In genomic region chr2:28596021-28596420, GRCm38 (mm10) we compare ENCODE assay signal across 38 mouse cellular contexts. TPM values are rescaled to one million over a fixed set of nuclear protein-coding genes. Genes with fewer than 3 reads are reported as not detected.
DNase-seq lines count a peak whose midpoint lies in the region; ATAC-seq and TF ChIP-seq lines count a peak whose summit lies in the region.
"Had no signal": no experiment of that assay in that cellular context is flagged by ENCODE, and none has a peak within 500 bp of the region (broad histone marks: within the 10 kb centered on the region; RNA-seq: fewer than 3 reads in every experiment).

No protein-coding gene starts in this region.

- no peak for TF ChIP-seq CTCF in liver, postnatal 0 days (IDR thresholded peaks at IDR 0.05; ENCODE audit: low read depth)
- no peak for TF ChIP-seq CTCF in lung, adult 2 months (IDR thresholded peaks at IDR 0.05; ENCODE audit: insufficient read depth, low read length)

- no peak overlapping the region for H3K4me3 ChIP-seq in liver, embryonic 12.5 days
- no peak overlapping the region for H3K4me3 ChIP-seq in liver, postnatal 0 days (ENCODE audit: low read depth, low read length)
- H3K4me3 ChIP-seq in lung, adult 2 months (replicated peaks; ENCODE audit: extremely low read depth, low read depth, low read length), result no peak overlapping the region
- H3K4me3 ChIP-seq in forebrain, embryonic 14.5 days (ENCODE audit: low read depth, low read length), result no peak overlapping the region
- H3K4me3 ChIP-seq: embryonic facial prominence, embryonic 12.5 days; forebrain, embryonic 13.5 days; heart, embryonic 13.5 days; kidney, embryonic 15.5 days; left cerebral cortex, adult 2 months; limb, embryonic 12.5 days; midbrain, embryonic 10.5 days; midbrain, embryonic 15.5 days; neural tube, embryonic 15.5 days had no signal

- H3K4me1 ChIP-seq in liver, embryonic 12.5 days, result peaks cover 87% of the 10 kb centered on the region
- H3K4me1 ChIP-seq in liver, postnatal 0 days (ENCODE audit: insufficient read depth), result peaks cover 47% of the 10 kb centered on the region
- 0 out of 2 replicates have a peak, but pooled peaks cover 2% of the 10 kb centered on the region for H3K4me1 ChIP-seq in lung, adult 2 months (ENCODE audit: control insufficient read depth, insufficient read depth, low read length)
- no peaks in the 10 kb centered on the region for H3K4me1 ChIP-seq in forebrain, embryonic 14.5 days (ENCODE audit: control insufficient read depth, insufficient read depth, low read length)
- H3K4me1 ChIP-seq: forebrain, embryonic 13.5 days; midbrain, embryonic 15.5 days; neural tube, embryonic 15.5 days had no signal

- H3K4me2 ChIP-seq in liver, embryonic 12.5 days, result 0 out of 2 replicates have a peak overlapping the region, but pooled peaks have one; percentile 16
- no peak overlapping the region for H3K4me2 ChIP-seq in liver, postnatal 0 days (ENCODE audit: low read depth, low read length)
- H3K4me2 ChIP-seq in forebrain, embryonic 14.5 days (ENCODE audit: low read length), result no peak overlapping the region
- H3K4me2 ChIP-seq: embryonic facial prominence, embryonic 12.5 days; forebrain, embryonic 13.5 days; heart, embryonic 13.5 days; hindbrain, embryonic 14.5 days; kidney, embryonic 15.5 days; limb, embryonic 12.5 days; midbrain, embryonic 15.5 days; neural tube, embryonic 15.5 days had no signal

- peaks cover 4% of the 10 kb centered on the region; the same call in 1 of the 2 replicates for H3K9me3 ChIP-seq in liver, embryonic 12.5 days (replicated peaks)
- H3K9me3 ChIP-seq in liver, postnatal 0 days (ENCODE audit: low read length), result no peaks in the 10 kb centered on the region
- 0 out of 2 replicates have a peak, but pooled peaks cover 2% of the 10 kb centered on the region for H3K9me3 ChIP-seq in forebrain, embryonic 14.5 days (replicated peaks; ENCODE audit: control insufficient read depth, low read length)
- H3K9me3 ChIP-seq: embryonic facial prominence, embryonic 12.5 days; forebrain, embryonic 13.5 days; kidney, embryonic 15.5 days; midbrain, embryonic 10.5 days; midbrain, embryonic 15.5 days; neural tube, embryonic 15.5 days had no signal

- H3K27me3 ChIP-seq in liver, embryonic 12.5 days (replicated peaks), result peaks cover 3% of the 10 kb centered on the region; the same call in 1 of the 2 replicates
- H3K27me3 ChIP-seq in liver, postnatal 0 days (ENCODE audit: insufficient read depth, low read length), result no peaks in the 10 kb centered on the region
- H3K27me3 ChIP-seq in forebrain, embryonic 14.5 days (replicated peaks; ENCODE audit: control insufficient read depth, insufficient read depth, low read length), result no peaks in the 10 kb centered on the region

- peak; percentile 62 for DNase-seq in 416B (ENCODE audit: low read depth)
- peak; percentile 24 for DNase-seq in liver, postnatal 0 days
- DNase-seq in thymus, postnatal 4 days, result no peak
- no peak for DNase-seq in lung, adult 2 months
- DNase-seq in forebrain, embryonic 14.5 days (ENCODE audit: low spot score), result no peak
- DNase-seq in cerebellum, adult 9-11 months, result no peak
- DNase-seq: adrenal gland, adult 2 months; adrenal gland, postnatal 36 days; cerebellum, adult 8-10 months; embryo, embryonic 11 days; gastrocnemius, postnatal 10 days; heart, postnatal 10 days; kidney, postnatal 25 days; lung, adult 18-20 months; lung, postnatal 10 days; retina, postnatal 1 day; right cerebral cortex, postnatal 14 days had no signal

- H3K9ac ChIP-seq in liver, embryonic 12.5 days, result peak overlapping the region; percentile 40
- no peak overlapping the region for H3K9ac ChIP-seq in liver, postnatal 0 days (replicated peaks)
- H3K9ac ChIP-seq in forebrain, embryonic 14.5 days (ENCODE audit: low read length), result no peak overlapping the region
- H3K9ac ChIP-seq: embryonic facial prominence, embryonic 12.5 days; forebrain, embryonic 13.5 days; heart, embryonic 13.5 days; hindbrain, embryonic 14.5 days; kidney, embryonic 15.5 days; limb, embryonic 12.5 days; midbrain, embryonic 15.5 days; neural tube, embryonic 15.5 days had no signal

- 16% methylated on average over 7 of the region's 7 CpGs for WGBS in liver, embryonic 12.5 days (ENCODE audit: insufficient replicate concordance)
- WGBS in liver, postnatal 0 days (ENCODE audit: insufficient replicate concordance), result 52% methylated on average over 7 of the region's 7 CpGs
- WGBS in lung, adult 2 months, result 73% methylated on average over 7 of the region's 7 CpGs
- WGBS in forebrain, embryonic 14.5 days, result 77% methylated on average over 7 of the region's 7 CpGs

- TF ChIP-seq EP300 in liver, postnatal 0 days (IDR thresholded peaks at IDR 0.05; ENCODE audit: low read depth), result peak; percentile 95

- peak overlapping the region; percentile 96 for H3K27ac ChIP-seq in liver, embryonic 12.5 days
- peak overlapping the region; percentile 49; the same call in 1 of the 2 replicates for H3K27ac ChIP-seq in liver, postnatal 0 days (ENCODE audit: low read depth)
- no peak overlapping the region for H3K27ac ChIP-seq in forebrain, embryonic 14.5 days (ENCODE audit: low read depth, low read length)
- H3K27ac ChIP-seq: embryonic facial prominence, embryonic 12.5 days; forebrain, embryonic 13.5 days; heart, embryonic 13.5 days; hindbrain, embryonic 14.5 days; kidney, embryonic 15.5 days; left cerebral cortex, adult 2 months; limb, embryonic 12.5 days; macrophage; midbrain, embryonic 10.5 days; midbrain, embryonic 15.5 days; neural tube, embryonic 15.5 days had no signal

- ATAC-seq in erythroblast, adult 5-6 weeks (replicated peaks; ENCODE audit: low FRiP score, poor library complexity, severe bottlenecking), result peak; percentile 56
- ATAC-seq in liver, embryonic 12.5 days, result peak; percentile 42
- peak; percentile 67 for ATAC-seq in liver, postnatal 0 days
- no peak for ATAC-seq in forebrain, embryonic 14.5 days
- ATAC-seq: activated CD4-positive, CD25-positive, alpha-beta regulatory T cell, adult 4 months; forebrain, embryonic 13.5 days; intestine, postnatal 0 days; midbrain, embryonic 15.5 days had no signal

- no peaks in the 10 kb centered on the region for H3K36me3 ChIP-seq in liver, embryonic 12.5 days
- no peaks in the 10 kb centered on the region for H3K36me3 ChIP-seq in liver, postnatal 0 days (replicated peaks; ENCODE audit: insufficient read depth, low read length)
- no peaks in the 10 kb centered on the region for H3K36me3 ChIP-seq in forebrain, embryonic 14.5 days (ENCODE audit: control insufficient read depth, insufficient read depth, low read length)
- H3K36me3 ChIP-seq: embryonic facial prominence, embryonic 12.5 days; heart, embryonic 13.5 days; kidney, embryonic 15.5 days; limb, embryonic 12.5 days; midbrain, embryonic 10.5 days; midbrain, embryonic 15.5 days; neural tube, embryonic 15.5 days had no signal

- TF ChIP-seq POLR2A in lung, adult 2 months (IDR thresholded peaks at IDR 0.05; ENCODE audit: borderline replicate concordance, extremely low read depth, low read depth, low read length), result no peak

RNA-seq across cellular contexts. Expression of gene Gtf3c5, which starts 12.5 kb away (rescaled TPM):
- total RNA-seq in erythroblast, adult 5-6 weeks (2015; ENCODE audit: low replicate concordance), result 4.0 and 6.3 TPM in 2 replicates
- total RNA-seq in erythroblast, adult 5-6 weeks (2017; ENCODE audit: low replicate concordance), result 2.8 and 2.9 TPM in 2 replicates
- polyA plus RNA-seq in liver, embryonic 12.5 days (2016; fragmentation: Nextera tagmentation; extraction: Ambion mirVana), result 24.9 and 26.3 TPM in 2 replicates
- polyA plus RNA-seq in liver, postnatal 0 days (2015; fragmentation: Nextera tagmentation; extraction: Ambion mirVana), result 4.5 and 5.8 TPM in 2 replicates
- 21.6 and 27.3 TPM in 2 replicates for polyA plus RNA-seq in lung, adult 2 months (2012; rRNA removed)
- 20.5 and 28.6 TPM in 2 replicates for polyA plus RNA-seq in forebrain, embryonic 14.5 days (2014; fragmentation: Nextera tagmentation; extraction: Ambion mirVana)

RNA-seq across cellular contexts. Expression of gene Gfi1b, which starts 25.8 kb away (rescaled TPM):
- 45.9 and 46.2 TPM in 2 replicates for total RNA-seq in erythroblast, adult 5-6 weeks (2015; ENCODE audit: low replicate concordance)
- total RNA-seq in erythroblast, adult 5-6 weeks (2017; ENCODE audit: low replicate concordance), result 26.5 and 53.9 TPM in 2 replicates
- 117 and 121 TPM in 2 replicates for polyA plus RNA-seq in liver, embryonic 12.5 days (2016; fragmentation: Nextera tagmentation; extraction: Ambion mirVana)
- polyA plus RNA-seq in liver, postnatal 0 days (2015; fragmentation: Nextera tagmentation; extraction: Ambion mirVana), result 48.9 and 52.2 TPM in 2 replicates
- 0.66 and 0.79 TPM in 2 replicates for polyA plus RNA-seq in lung, adult 2 months (2012; rRNA removed)
- polyA plus RNA-seq in forebrain, embryonic 14.5 days (2014; fragmentation: Nextera tagmentation; extraction: Ambion mirVana), result 0.12 TPM in 1 of 2 replicates, not detected in the other
- total RNA-seq: adrenal gland, adult 2 months; adrenal gland, postnatal 36 days; heart, postnatal 10 days; layer of hippocampus, adult 18-20 months; layer of hippocampus, postnatal 14 days; left cerebral cortex, adult 2 months; left cerebral cortex, postnatal 25 days had no signal
- polyA plus RNA-seq: hindbrain, embryonic 14.5 days; intestine, postnatal 0 days; midbrain, embryonic 15.5 days; neural tube, embryonic 15.5 days had no signal

RNA-seq across cellular contexts. Expression of gene Cel, which starts 32.8 kb away (rescaled TPM):
- total RNA-seq in erythroblast, adult 5-6 weeks (2015; ENCODE audit: low replicate concordance), result not detected in 2 replicates
- not detected in 2 replicates for total RNA-seq in erythroblast, adult 5-6 weeks (2017; ENCODE audit: low replicate concordance)
- polyA plus RNA-seq in liver, embryonic 12.5 days (2016; fragmentation: Nextera tagmentation; extraction: Ambion mirVana), result not detected in 2 replicates
- polyA plus RNA-seq in liver, postnatal 0 days (2015; fragmentation: Nextera tagmentation; extraction: Ambion mirVana), result 4.7 TPM in 1 of 2 replicates, not detected in the other
- 0.12 and 3.3 TPM in 2 replicates for polyA plus RNA-seq in lung, adult 2 months (2012; rRNA removed)
- polyA plus RNA-seq in forebrain, embryonic 14.5 days (2014; fragmentation: Nextera tagmentation; extraction: Ambion mirVana), result not detected in 2 replicates
- total RNA-seq: adrenal gland, postnatal 36 days; gastrocnemius, postnatal 10 days; heart, adult 8-10 months; heart, postnatal 10 days; hematopoietic stem cell, adult 5-6 weeks; layer of hippocampus, adult 18-20 months; layer of hippocampus, postnatal 14 days; left cerebral cortex, adult 2 months; left cerebral cortex, postnatal 25 days had no signal
- polyA plus RNA-seq: activated CD4-positive, CD25-positive, alpha-beta regulatory T cell, adult 4 months; adrenal gland, adult 2 months; embryonic facial prominence, embryonic 12.5 days; forebrain, embryonic 13.5 days; heart, embryonic 13.5 days; hindbrain, embryonic 14.5 days; limb, embryonic 12.5 days; macrophage; midbrain, embryonic 10.5 days; stomach, embryonic 14.5 days had no signal

RNA-seq across cellular contexts. Expression of gene Tsc1, which starts 45.0 kb away (rescaled TPM):
- total RNA-seq in erythroblast, adult 5-6 weeks (2015; ENCODE audit: low replicate concordance), result 26.3 and 27.9 TPM in 2 replicates
- 31.6 and 53.1 TPM in 2 replicates for total RNA-seq in erythroblast, adult 5-6 weeks (2017; ENCODE audit: low replicate concordance)
- 12.5 and 13.6 TPM in 2 replicates for polyA plus RNA-seq in liver, embryonic 12.5 days (2016; fragmentation: Nextera tagmentation; extraction: Ambion mirVana)
- polyA plus RNA-seq in liver, postnatal 0 days (2015; fragmentation: Nextera tagmentation; extraction: Ambion mirVana), result 3.7 TPM in 2 replicates
- polyA plus RNA-seq in lung, adult 2 months (2012; rRNA removed), result 10.2 and 14.7 TPM in 2 replicates
- polyA plus RNA-seq in forebrain, embryonic 14.5 days (2014; fragmentation: Nextera tagmentation; extraction: Ambion mirVana), result 17.7 and 25.5 TPM in 2 replicates

Comparison
In these comparisons a context has a peak if more than half of its experiments do, and no peak if none do; other contexts are left out.
1. DNase-seq: peak in 416B (single experiment) and liver, postnatal 0 days (single experiment); none in thymus, postnatal 4 days (single experiment), lung, adult 2 months (single experiment), forebrain, embryonic 14.5 days (single experiment) and cerebellum, adult 9-11 months (single experiment).
2. RNA of gene Gfi1b, which starts 25.8 kb away (polyA plus RNA-seq): 117 to 121 TPM in liver, embryonic 12.5 days and 48.9 to 52.2 TPM in liver, postnatal 0 days; 0.66 to 0.79 TPM in lung, adult 2 months and 0.12 TPM in forebrain, embryonic 14.5 days; every median in the first group is over 10 times any median in the second.